Mouse (Mus musculus) layer of hippocampus, postnatal 14 days (tissue): ENCODE measurements at regions not wholly inside any gene's neighbourhood (a gene's known extent, or its start where the extent isn't known, plus 50 kb on each side); places are given as distances from the start of the nearest gene placed in this dataset.

Experiments
- DNase-seq, 2 experiments: peaks; one replicate each; pipeline ENCODE4 v3.0.0; 2021 to 2022; ENCODE audit warnings: low spot score in 2 of 2, mixed read lengths in 1 of 2

- DNase-seq = no peak
Measured at GRCm38 (mm10) chr2:117807121-117807520, 304.6 kb upstream of the Thbs1 start.

GRCm38 (mm10) chr2:117811506-117811905 lies 300.2 kb upstream of the Thbs1 start:
- no peak for DNase-seq

- no peak for DNase-seq
Measured at GRCm38 (mm10) chr2:117811931-117812330, 299.7 kb upstream of the Thbs1 start.

- no peak for DNase-seq
Measured at GRCm38 (mm10) chr2:117819701-117820225, 291.9 kb upstream of the Thbs1 start.

- DNase-seq = no peak
Measured at GRCm38 (mm10) chr2:117820708-117821107, 291.0 kb upstream of the Thbs1 start.

GRCm38 (mm10) chr2:117825088-117825487 lies 286.6 kb upstream of the Thbs1 start:
- no peak for DNase-seq

- no peak for DNase-seq
Measured at GRCm38 (mm10) chr2:117827278-117827677, 284.4 kb upstream of the Thbs1 start.

- no peak for DNase-seq
Measured at GRCm38 (mm10) chr2:117838387-117838786, 273.3 kb upstream of the Thbs1 start.

- DNase-seq = no peak
Measured at GRCm38 (mm10) chr2:117840406-117840805, 271.3 kb upstream of the Thbs1 start.

- no peak for DNase-seq
Measured at GRCm38 (mm10) chr2:117842309-117842986, 269.2 kb upstream of the Thbs1 start.

- no peak for DNase-seq
Measured at GRCm38 (mm10) chr2:117852442-117852841, 259.2 kb upstream of the Thbs1 start.

- no peak for DNase-seq
Measured at GRCm38 (mm10) chr2:117862301-117862700, 249.4 kb upstream of the Thbs1 start.

- no peak for DNase-seq
Measured at GRCm38 (mm10) chr2:117865119-117865518, 246.6 kb upstream of the Thbs1 start.

GRCm38 (mm10) chr2:117866946-117867345 lies 244.7 kb upstream of the Thbs1 start:
- no peak for DNase-seq

- DNase-seq = no peak
Measured at GRCm38 (mm10) chr2:117867409-117867808, 244.3 kb upstream of the Thbs1 start.

GRCm38 (mm10) chr2:117868857-117869256 lies 242.8 kb upstream of the Thbs1 start:
- no peak for DNase-seq

GRCm38 (mm10) chr2:117871507-117872282 lies 240.0 kb upstream of the Thbs1 start:
- DNase-seq = no peak

- DNase-seq = no peak
Measured at GRCm38 (mm10) chr2:117877816-117878215, 233.9 kb upstream of the Thbs1 start.

- no peak for DNase-seq
Measured at GRCm38 (mm10) chr2:117882136-117882535, 229.5 kb upstream of the Thbs1 start.

- DNase-seq = no peak
Measured at GRCm38 (mm10) chr2:117882890-117883289, 228.8 kb upstream of the Thbs1 start.

- DNase-seq = no peak
Measured at GRCm38 (mm10) chr2:117886516-117886915, 225.2 kb upstream of the Thbs1 start.

- no peak for DNase-seq
Measured at GRCm38 (mm10) chr2:117901311-117901710, 210.4 kb upstream of the Thbs1 start.
